Mouse (Mus musculus): ENCODE results near the gene Gm21988. TPM values are rescaled to one million over a fixed set of nuclear protein-coding genes. Genes with fewer than 3 reads are reported as not detected.
A peak's percentile ranks its signal among the peaks of the same experiment; 100 is the strongest.

Gene Gm21988
- polyA plus RNA-seq, 1 experiment, result 4.4 TPM

DNA sequence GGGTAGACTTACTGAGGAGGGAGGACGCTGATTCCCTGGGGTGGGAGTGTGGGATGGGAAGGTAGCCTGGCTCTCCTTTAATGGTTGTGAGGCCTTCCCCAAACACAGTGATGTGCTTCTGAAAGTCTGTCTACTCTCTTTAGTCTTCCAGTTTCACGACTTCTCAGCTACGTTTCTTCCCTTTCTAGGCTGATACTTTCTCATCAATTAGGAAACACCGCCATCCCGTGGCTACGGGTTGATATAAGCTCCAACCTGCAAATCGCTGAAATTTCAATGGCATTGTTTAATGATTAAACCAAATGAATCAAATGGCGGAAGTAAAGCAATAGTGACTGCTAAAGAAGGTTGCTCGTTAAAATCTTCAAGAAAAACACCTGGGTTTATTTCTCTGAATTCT lies 26.7 kb downstream of the Gm21988 start:
- Histone ChIP-seq H3K36me3 (ENCODE audit: control insufficient read depth, insufficient read depth, low read length) (no peaks in the 10 kb centered on the region), H3K27me3 (ENCODE audit: control insufficient read depth, insufficient read depth, low read length) (no peaks in the 10 kb centered on the region), H3K4me3 (ENCODE audit: low read depth, low read length) (no peak overlapping the region), H3K4me1 (ENCODE audit: control insufficient read depth, insufficient read depth, insufficient read length, low read length) (peaks cover 14% of the 10 kb centered on the region), H3K27ac (ENCODE audit: insufficient read depth, low read depth, low read length) (peak overlapping the region; percentile 15; the same call in 1 of the 2 replicates)
- TF ChIP-seq CTCF (IDR thresholded peaks at IDR 0.05; ENCODE audit: extremely low read depth, insufficient read length, insufficient replicate concordance, low read depth, low read length), result no peak
- no peak for TF ChIP-seq POLR2A (IDR thresholded peaks at IDR 0.05; ENCODE audit: low read depth, low read length)
- 6% methylated on average over 9 of the region's 9 CpGs for WGBS

DNA sequence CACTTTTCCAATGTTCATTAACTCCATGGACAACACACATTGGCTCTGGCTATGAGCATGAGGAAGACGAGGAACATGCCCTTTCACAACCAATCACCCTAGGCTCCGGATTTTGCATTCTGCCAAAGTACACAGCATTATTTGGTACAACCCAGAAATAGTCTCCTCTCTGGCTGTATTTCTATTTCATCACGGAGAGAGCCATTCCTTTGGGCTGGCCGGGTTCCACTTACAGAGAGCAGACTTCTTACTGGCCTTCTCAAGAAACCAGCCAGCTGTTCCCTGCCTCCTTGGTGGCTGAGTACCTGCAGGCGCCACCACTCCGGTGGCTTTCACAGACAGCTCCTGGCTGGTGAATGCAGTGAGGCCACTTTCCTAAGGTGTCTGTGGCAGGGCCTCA lies 27.2 kb downstream of the Gm21988 start, which contains the start of gene Slc16a11:
Gene Slc16a11, plus strand, starts transcription at position 330 of the 400 bp plus-strand sequence.
- peak within 1 kb of the TSS; percentile 15; the same call in 1 of the 2 replicates for H3K27ac ChIP-seq (ENCODE audit: insufficient read depth, low read depth, low read length)
- WGBS, result 35% methylated on average over 6 of the region's 6 CpGs

DNA sequence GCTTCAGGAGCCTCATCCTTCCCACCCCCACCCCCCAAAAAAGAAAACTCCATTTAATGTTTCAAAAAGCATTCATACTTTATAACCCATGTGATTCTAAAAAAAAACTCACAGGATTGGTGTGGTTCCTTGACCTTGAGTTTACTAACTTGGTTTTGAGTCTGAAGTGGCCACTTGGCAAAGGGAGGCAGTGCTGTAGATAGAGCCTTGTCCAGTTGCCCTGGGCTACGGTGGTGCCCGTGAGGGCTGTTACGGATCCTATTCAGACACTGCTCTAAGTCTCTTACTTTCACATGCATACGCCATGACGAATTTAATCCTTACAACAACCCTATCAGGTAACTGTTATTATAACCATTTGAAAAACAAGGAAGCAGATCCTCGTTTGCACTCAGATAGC lies 27.7 kb downstream of the Gm21988 start:
- Histone ChIP-seq H3K4me3 (ENCODE audit: low read depth, low read length) (no peak overlapping the region), H3K27me3 (ENCODE audit: control insufficient read depth, insufficient read depth, low read length) (no peaks in the 10 kb centered on the region), H3K36me3 (ENCODE audit: control insufficient read depth, insufficient read depth, low read length) (no peaks in the 10 kb centered on the region), H3K27ac (ENCODE audit: insufficient read depth, low read depth, low read length) (no peak overlapping the region), H3K4me1 (ENCODE audit: control insufficient read depth, insufficient read depth, insufficient read length, low read length) (peaks cover 9% of the 10 kb centered on the region)
- 69% methylated on average over 6 of the region's 6 CpGs for WGBS
- no peak for TF ChIP-seq POLR2A (IDR thresholded peaks at IDR 0.05; ENCODE audit: low read depth, low read length)

More for the DNA sequence above, 27.2 kb downstream of the Gm21988 start, which contains the start of gene Slc16a11:
- no peaks in the 10 kb centered on the region for H3K27me3 ChIP-seq (ENCODE audit: control insufficient read depth, insufficient read depth, low read length)
- H3K36me3 ChIP-seq (ENCODE audit: control insufficient read depth, insufficient read depth, low read length), result no peaks in the 10 kb centered on the region
- peak within 1 kb of the TSS; percentile 63 for H3K4me3 ChIP-seq (ENCODE audit: low read depth, low read length)
- H3K4me1 ChIP-seq (ENCODE audit: control insufficient read depth, insufficient read depth, insufficient read length, low read length), result peaks cover 9% of the 10 kb centered on the region
- TF ChIP-seq POLR2A (IDR thresholded peaks at IDR 0.05; ENCODE audit: low read depth, low read length) (no peak), CTCF (IDR thresholded peaks at IDR 0.05; ENCODE audit: extremely low read depth, insufficient read length, insufficient replicate concordance, low read depth, low read length) (no peak)

DNA sequence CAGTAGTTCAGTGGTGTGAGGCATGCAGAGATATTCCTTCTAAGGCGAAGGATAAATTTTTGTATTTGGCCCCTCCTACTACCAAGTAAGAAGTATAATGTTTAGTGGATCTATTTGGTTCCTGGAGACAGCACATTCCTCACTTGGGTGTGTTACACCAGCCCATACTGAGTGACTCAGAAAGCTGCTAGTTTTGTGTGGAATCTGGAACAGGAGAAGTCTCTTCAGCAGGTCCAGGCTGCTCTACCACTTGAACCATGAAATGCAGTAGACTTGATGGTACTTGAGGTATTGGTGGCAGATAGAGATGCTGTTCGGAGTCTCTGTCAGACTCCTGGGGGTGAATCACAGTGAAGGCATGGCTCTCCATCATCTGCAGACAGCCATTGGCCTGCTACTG lies 28.9 kb downstream of the Gm21988 start:
- no peak for TF ChIP-seq POLR2A (IDR thresholded peaks at IDR 0.05; ENCODE audit: low read depth, low read length)
- no peak for TF ChIP-seq CTCF (IDR thresholded peaks at IDR 0.05; ENCODE audit: extremely low read depth, insufficient read length, insufficient replicate concordance, low read depth, low read length)
- no peak overlapping the region for H3K4me3 ChIP-seq (ENCODE audit: low read depth, low read length)
- 92% methylated on average over 2 of the region's 2 CpGs for WGBS
- no peak overlapping the region for H3K27ac ChIP-seq (ENCODE audit: insufficient read depth, low read depth, low read length)
- H3K4me1 ChIP-seq (ENCODE audit: control insufficient read depth, insufficient read depth, insufficient read length, low read length), result peaks cover 9% of the 10 kb centered on the region
- no peaks in the 10 kb centered on the region for H3K36me3 ChIP-seq (ENCODE audit: control insufficient read depth, insufficient read depth, low read length)
- H3K27me3 ChIP-seq (ENCODE audit: control insufficient read depth, insufficient read depth, low read length), result no peaks in the 10 kb centered on the region

DNA sequence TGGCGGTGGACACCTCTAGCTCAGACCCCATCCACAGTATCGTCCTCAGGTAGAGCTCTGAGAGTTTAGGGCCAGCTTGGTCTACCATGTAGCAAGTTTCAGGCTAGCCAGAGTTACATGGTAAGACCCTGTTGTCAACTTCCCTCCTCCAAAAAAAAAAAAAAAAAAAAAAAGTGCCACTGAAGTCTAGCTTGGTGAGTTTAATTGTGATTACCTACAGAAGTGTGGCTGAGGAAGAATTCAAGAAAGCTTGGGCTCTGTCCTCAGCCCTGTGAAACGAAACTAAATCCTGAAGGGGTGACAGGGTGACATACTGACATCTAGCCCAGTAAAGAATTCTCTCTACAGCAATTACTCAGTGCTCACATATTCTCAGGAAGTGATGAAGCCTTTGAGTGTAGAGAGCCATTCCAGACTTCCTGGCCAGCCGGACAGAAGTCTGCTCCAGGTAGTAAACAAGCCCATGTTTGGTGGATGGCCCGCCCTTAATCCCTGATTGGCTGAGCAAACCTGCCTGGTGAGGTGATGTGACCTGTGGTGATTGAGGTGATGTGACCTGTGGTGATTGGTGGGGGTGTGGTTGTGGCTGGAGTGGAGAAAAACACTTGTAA lies 30.7 kb downstream of the Gm21988 start:
- 59% methylated on average over 5 of the region's 5 CpGs for WGBS
- H3K36me3 ChIP-seq (ENCODE audit: control insufficient read depth, insufficient read depth, low read length), result no peaks in the 10 kb centered on the region
- no peaks in the 10 kb centered on the region for H3K27me3 ChIP-seq (ENCODE audit: control insufficient read depth, insufficient read depth, low read length)
- H3K4me1 ChIP-seq (ENCODE audit: control insufficient read depth, insufficient read depth, insufficient read length, low read length), result peaks cover 2% of the 10 kb centered on the region
- H3K4me3 ChIP-seq (ENCODE audit: low read depth, low read length), result no peak overlapping the region
- no peak overlapping the region for H3K27ac ChIP-seq (ENCODE audit: insufficient read depth, low read depth, low read length)
- TF ChIP-seq CTCF (IDR thresholded peaks at IDR 0.05; ENCODE audit: extremely low read depth, insufficient read length, insufficient replicate concordance, low read depth, low read length) (no peak), POLR2A (IDR thresholded peaks at IDR 0.05; ENCODE audit: low read depth, low read length) (no peak)

DNA sequence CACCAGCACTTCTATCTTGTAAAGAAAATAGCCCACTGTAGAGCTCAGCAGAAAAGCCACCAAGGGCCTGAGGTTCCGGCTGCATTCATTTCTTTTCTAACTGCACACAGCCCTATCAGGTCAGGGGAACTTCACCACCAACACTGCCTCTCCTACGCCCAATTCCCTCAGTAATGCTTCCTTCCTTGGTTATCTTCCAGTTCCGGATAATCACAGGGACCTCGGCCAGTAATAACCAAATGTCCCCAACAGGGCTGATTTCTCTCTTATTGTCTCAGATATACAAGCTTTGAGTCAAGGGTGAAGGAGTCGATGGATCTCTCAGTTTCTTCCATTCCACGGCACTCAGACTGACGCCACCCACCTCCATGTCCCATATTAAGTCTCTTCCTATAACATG lies 32.3 kb downstream of the Gm21988 start:
- Histone ChIP-seq H3K4me3 (ENCODE audit: low read depth, low read length) (no peak overlapping the region), H3K27me3 (ENCODE audit: control insufficient read depth, insufficient read depth, low read length) (no peaks in the 10 kb centered on the region), H3K27ac (ENCODE audit: insufficient read depth, low read depth, low read length) (no peak overlapping the region), H3K4me1 (ENCODE audit: control insufficient read depth, insufficient read depth, insufficient read length, low read length) (no peaks in the 10 kb centered on the region; the same call in 1 of the 2 replicates), H3K36me3 (ENCODE audit: control insufficient read depth, insufficient read depth, low read length) (no peaks in the 10 kb centered on the region)
- TF ChIP-seq CTCF (IDR thresholded peaks at IDR 0.05; ENCODE audit: extremely low read depth, insufficient read length, insufficient replicate concordance, low read depth, low read length), result no peak
- WGBS, result 77% methylated on average over 7 of the region's 7 CpGs

DNA sequence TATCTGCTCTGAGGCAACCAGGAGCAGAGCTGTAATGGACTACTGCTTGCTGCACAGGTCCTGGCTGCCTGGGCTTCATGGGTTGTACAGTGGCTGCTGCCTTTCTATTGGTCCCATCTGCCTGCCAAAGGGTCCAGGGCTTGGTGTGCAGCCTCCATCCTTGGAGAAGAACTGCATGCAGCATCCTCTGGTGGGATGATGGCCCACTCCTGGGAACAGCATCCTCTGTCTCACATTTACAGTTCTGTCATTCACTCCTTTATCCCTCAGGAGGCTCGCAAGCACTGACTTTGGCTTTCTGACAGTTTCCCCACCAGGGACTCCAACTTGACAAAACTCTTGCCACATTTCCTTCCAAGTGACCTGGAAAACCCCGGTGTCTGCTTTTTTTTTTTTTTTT lies 32.8 kb downstream of the Gm21988 start:
- H3K27ac ChIP-seq (ENCODE audit: insufficient read depth, low read depth, low read length), result no peak overlapping the region
- H3K4me3 ChIP-seq (ENCODE audit: low read depth, low read length), result no peak overlapping the region
- WGBS, result 67% methylated on average over 2 of the region's 2 CpGs
- no peaks in the 10 kb centered on the region for H3K27me3 ChIP-seq (ENCODE audit: control insufficient read depth, insufficient read depth, low read length)
- no peak for TF ChIP-seq CTCF (IDR thresholded peaks at IDR 0.05; ENCODE audit: extremely low read depth, insufficient read length, insufficient replicate concordance, low read depth, low read length)
- no peak for TF ChIP-seq POLR2A (IDR thresholded peaks at IDR 0.05; ENCODE audit: low read depth, low read length)
- no peaks in the 10 kb centered on the region; the same call in 1 of the 2 replicates for H3K4me1 ChIP-seq (ENCODE audit: control insufficient read depth, insufficient read depth, insufficient read length, low read length)
- no peaks in the 10 kb centered on the region for H3K36me3 ChIP-seq (ENCODE audit: control insufficient read depth, insufficient read depth, low read length)

All from small intestine, adult 2 months (tissue).